Mouse (Mus musculus) spleen, adult 2 months (tissue): ENCODE measurements around the gene Gm20458.

Source experiments
- CTCF ChIP-seq: fragments of 200-500 bp; IDR thresholded peaks from 2 replicates; pipeline ENCODE4 v1.5.1; 2011; ENCODE audit warnings: mild to moderate bottlenecking, inconsistent platforms; ENCODE audit not compliant: insufficient read depth, insufficient read length, insufficient replicate concordance; ENCODE audit errors: extremely low read depth
- POLR2A ChIP-seq: fragments of 200-500 bp; IDR thresholded peaks from 2 replicates; pipeline ENCODE4 v1.6.1; 2011; ENCODE audit warnings: low read depth, low read length, inconsistent platforms

- TF ChIP-seq CTCF (no peak), POLR2A (no peak)
These were observed 34.6 kb upstream of the Gm20458 start for GRCm38 (mm10) chr2:164426121-164426520.
